Mouse (Mus musculus) ES-E14 (cell line): ENCODE measurements around the gene Tmem62.

Source experiments
- CHD2 ChIP-seq: IDR thresholded peaks from 2 replicates; pipeline ENCODE4 v1.6.1; 2014; ENCODE audit warnings: mild to moderate bottlenecking, low read depth, low read length, inconsistent platforms
- HCFC1 ChIP-seq: IDR thresholded peaks from 2 replicates; pipeline ENCODE4 v1.6.1; 2012; ENCODE audit warnings: low read length, inconsistent platforms, borderline replicate concordance; ENCODE audit not compliant: insufficient read depth
- MAFK ChIP-seq: IDR thresholded peaks from 2 replicates; pipeline ENCODE4 v1.6.1; 2014; ENCODE audit warnings: mild to moderate bottlenecking, low read depth, low read length, inconsistent platforms; ENCODE audit not compliant: insufficient read depth
- ZC3H11A ChIP-seq: IDR thresholded peaks from 2 replicates; pipeline ENCODE4 v1.6.1; 2012; ENCODE audit warnings: low read depth, mild to moderate bottlenecking, inconsistent platforms, low read length, borderline replicate concordance
- ZNF384 ChIP-seq: IDR thresholded peaks from 2 replicates; pipeline ENCODE4 v1.6.1; 2012; ENCODE audit warnings: low read depth, low read length, inconsistent platforms

- TF ChIP-seq MAFK, result no peak
- TF ChIP-seq ZNF384, result no peak
- no peak for TF ChIP-seq HCFC1
- no peak for TF ChIP-seq CHD2
- no peak for TF ChIP-seq ZC3H11A
These were observed 14.4 kb downstream of the Tmem62 start for GRCm38 (mm10) chr2:120991196-120991595.
